Mouse (Mus musculus) E14TG2a.4 (cell line): ENCODE measurements at regions not wholly inside any gene's neighbourhood (a gene's known extent, or its start where the extent isn't known, plus 50 kb on each side); places are given as distances from the start of the nearest gene placed in this dataset.

Experiments
- H3K27me3 ChIP-seq: 2 replicates; pipeline ENCODE4 v1.6.1; 2014; ENCODE audit warnings: low read length, control low read depth; ENCODE audit not compliant: insufficient read depth
- H3K36me3 ChIP-seq: 2 replicates; pipeline ENCODE4 v1.6.1; 2014; ENCODE audit warnings: low read length, control low read depth; ENCODE audit not compliant: insufficient read depth
- H3K4me1 ChIP-seq: replicated peaks from 2 replicates; pipeline ENCODE4 v1.6.1; 2014; ENCODE audit warnings: low read depth, low read length, control low read depth
- H3K4me3 ChIP-seq: replicated peaks from 2 replicates; pipeline ENCODE4 v1.5.1; 2014; ENCODE audit warnings: mild to moderate bottlenecking, low read length
- H3K9me3 ChIP-seq: 2 replicates; pipeline ENCODE4 v1.6.1; 2014; ENCODE audit warnings: low read length, control low read depth
- CTCF ChIP-seq: conservative IDR thresholded peaks from 2 replicates; pipeline ENCODE4 v1.5.1; 2014; ENCODE audit warnings: low read length
- NANOG ChIP-seq: IDR thresholded peaks from 2 replicates; pipeline ENCODE4 v1.6.1; 2014; ENCODE audit warnings: borderline replicate concordance, low read length, mixed read lengths
- POU5F1 ChIP-seq: IDR thresholded peaks from 2 replicates; pipeline ENCODE4 v1.6.1; 2014; ENCODE audit warnings: low read length, borderline replicate concordance

DNA sequence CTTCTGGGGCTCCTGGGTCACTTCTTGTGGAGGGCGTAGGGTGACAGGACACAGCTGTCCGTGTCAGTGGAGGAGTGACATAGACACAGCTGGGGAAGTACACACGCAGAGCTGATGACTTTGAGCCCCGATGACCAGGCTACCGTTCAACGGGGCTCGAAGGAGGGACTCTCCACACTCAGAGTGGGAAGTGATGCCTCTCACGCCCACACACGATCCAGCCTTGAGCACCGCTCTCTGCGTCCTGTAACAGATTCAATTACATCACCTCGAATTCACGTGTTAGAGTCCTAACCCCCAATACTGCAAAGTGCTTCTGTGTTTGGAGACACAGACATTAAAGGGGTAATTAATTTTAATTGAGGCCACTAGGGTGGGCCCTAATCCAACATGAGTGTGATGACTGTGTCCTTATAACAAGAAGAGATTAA, 101.4 kb upstream of the Sdk2 start:
- Histone ChIP-seq H3K9me3 (no peaks in the 10 kb centered on the region), H3K27me3 (peaks cover 74% of the 10 kb centered on the region), H3K4me1 (peaks cover 10% of the 10 kb centered on the region), H3K36me3 (no peaks in the 10 kb centered on the region), H3K4me3 (no peak overlapping the region)
- TF ChIP-seq CTCF (no peak), NANOG (no peak), POU5F1 (no peak)

DNA sequence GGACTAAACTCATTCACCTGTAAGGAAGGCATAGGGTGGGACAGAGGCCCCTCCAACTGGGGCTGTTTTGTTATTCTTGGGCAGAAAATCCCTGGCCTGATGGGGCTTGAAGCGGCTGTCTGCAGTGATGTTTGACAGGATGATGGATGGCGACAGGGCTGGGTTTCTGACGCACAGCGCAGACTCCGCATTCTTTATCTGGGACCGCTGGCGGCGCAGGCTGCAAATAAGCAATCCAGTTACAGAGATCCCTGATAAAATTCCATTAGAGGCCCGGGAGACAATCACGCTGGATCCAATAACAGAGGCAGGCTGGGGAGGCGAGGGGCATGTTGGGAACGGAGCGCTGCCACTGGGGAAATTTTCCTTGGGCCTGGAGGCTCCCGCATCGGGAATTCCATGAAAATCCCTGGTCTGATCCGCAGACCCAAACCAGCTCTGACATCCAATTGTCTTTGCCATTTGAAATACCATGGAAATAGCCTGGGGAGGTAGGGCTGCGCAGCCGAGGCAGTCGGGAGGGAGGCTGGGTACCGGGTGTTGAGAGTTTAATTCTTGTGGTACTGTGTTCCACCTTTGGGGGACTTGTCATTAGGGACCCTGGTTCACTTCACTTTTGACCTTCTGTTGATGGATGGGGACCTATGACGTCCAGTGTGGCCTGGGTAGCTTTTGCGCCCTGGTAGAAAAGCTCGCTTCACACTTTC, 99.0 kb upstream of the Sdk2 start:
- no peaks in the 10 kb centered on the region for H3K9me3 ChIP-seq
- peaks cover 10% of the 10 kb centered on the region for H3K4me1 ChIP-seq
- H3K4me3 ChIP-seq = peak overlapping the region; percentile 17; the same call in 1 of the 2 replicates
- peaks cover 60% of the 10 kb centered on the region for H3K27me3 ChIP-seq
- TF ChIP-seq POU5F1 (no peak), CTCF (no peak)
- no peaks in the 10 kb centered on the region for H3K36me3 ChIP-seq

DNA sequence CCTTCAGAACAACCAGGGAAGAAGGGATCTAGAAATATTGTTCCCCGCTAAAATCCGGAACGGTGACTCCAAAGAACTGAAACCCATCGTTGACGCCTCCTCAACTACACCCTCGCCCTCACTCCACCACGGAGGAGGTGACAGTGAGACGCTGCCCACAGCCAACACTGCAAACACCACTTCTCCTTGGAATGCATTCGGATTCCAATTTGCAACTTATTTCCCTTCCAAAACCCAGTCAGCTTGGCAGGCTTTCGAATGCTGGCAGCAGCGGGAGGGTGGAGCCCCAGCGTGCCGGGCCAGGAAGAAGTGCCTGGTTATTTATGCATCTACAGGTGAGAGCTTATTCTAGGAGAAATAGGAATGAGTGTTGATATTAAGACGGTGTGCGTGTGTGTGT, 85.9 kb upstream of the Sdk2 start:
- Histone ChIP-seq H3K27me3 (peaks cover 22% of the 10 kb centered on the region; the same call in 1 of the 2 replicates), H3K4me1 (no peaks in the 10 kb centered on the region), H3K4me3 (no peak overlapping the region), H3K9me3 (no peaks in the 10 kb centered on the region), H3K36me3 (no peaks in the 10 kb centered on the region)
- no peak for TF ChIP-seq POU5F1
- TF ChIP-seq CTCF = no peak
- no peak for TF ChIP-seq NANOG

DNA sequence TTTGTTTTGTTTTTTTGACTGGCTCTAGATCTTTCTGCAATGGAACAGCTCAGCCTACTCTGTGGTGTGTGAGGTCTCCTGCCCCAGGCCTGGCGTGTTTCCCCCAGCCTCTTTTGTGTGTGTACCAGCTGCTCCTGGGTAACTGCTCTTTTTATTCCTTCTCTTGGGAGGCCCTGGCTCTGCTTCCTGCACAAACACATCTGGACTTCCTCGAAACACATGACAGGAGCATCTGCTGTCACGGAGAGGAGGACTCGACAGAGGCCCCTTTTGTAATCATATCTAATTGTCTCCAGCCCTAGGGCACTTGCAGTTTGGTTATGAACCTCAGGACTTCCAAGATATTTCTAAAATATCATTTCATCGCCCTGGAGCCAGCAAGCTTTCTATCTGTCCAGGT, 79.5 kb upstream of the Sdk2 start:
- H3K36me3 ChIP-seq = no peaks in the 10 kb centered on the region
- no peak for TF ChIP-seq CTCF
- no peak for TF ChIP-seq NANOG
- no peak for TF ChIP-seq POU5F1
- H3K4me1 ChIP-seq = no peaks in the 10 kb centered on the region
- no peak overlapping the region for H3K4me3 ChIP-seq
- no peaks in the 10 kb centered on the region for H3K9me3 ChIP-seq
- H3K27me3 ChIP-seq = peaks cover 10% of the 10 kb centered on the region; the same call in 1 of the 2 replicates

DNA sequence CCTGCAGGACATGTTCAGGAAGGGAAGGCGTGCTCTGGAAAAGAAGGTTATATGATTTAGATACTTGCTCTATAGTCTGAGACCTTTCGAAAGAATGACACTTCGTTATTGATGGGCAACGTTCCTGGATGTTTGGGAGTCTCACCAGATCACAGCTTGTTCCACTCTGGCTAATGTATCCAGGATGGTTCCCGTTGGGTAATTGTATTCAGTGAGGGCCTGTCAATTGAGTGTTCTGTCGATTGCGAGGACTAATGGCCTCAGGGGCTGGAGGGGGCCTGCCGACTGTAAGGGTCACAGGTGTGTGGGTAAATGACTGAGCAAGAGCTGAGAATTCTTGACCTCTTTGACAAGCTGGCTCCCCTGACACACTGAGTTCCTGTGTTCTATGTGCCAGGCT, 62.4 kb upstream of the Sdk2 start:
- Histone ChIP-seq H3K36me3 (no peaks in the 10 kb centered on the region), H3K4me1 (peaks cover 46% of the 10 kb centered on the region), H3K27me3 (peaks cover 73% of the 10 kb centered on the region), H3K4me3 (no peak overlapping the region), H3K9me3 (0 out of 2 replicates have a peak, but pooled peaks cover 5% of the 10 kb centered on the region)
- no peak for TF ChIP-seq POU5F1
- TF ChIP-seq NANOG = peak; percentile 97

DNA sequence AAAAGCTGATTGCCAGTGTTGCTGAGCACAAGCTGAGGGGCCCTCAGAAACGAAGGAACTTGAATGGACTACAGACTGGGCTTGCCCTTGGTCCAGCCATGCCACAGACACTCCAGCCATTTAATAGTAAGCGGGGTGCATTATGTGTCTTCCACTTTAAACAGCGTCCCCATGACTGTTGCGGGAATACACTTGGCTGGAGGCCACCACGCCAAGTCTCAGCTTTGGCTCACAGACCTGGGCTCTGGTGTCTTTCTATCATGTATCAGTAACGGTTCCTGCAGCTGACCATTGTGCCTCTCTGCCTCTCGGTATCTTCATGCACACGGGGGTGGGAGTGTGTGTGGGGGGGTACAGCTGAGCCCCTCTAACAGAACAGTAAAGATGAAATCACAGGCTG, 62.0 kb upstream of the Sdk2 start:
- TF ChIP-seq CTCF (no peak), POU5F1 (no peak), NANOG (no peak)
- Histone ChIP-seq H3K4me1 (peaks cover 46% of the 10 kb centered on the region), H3K36me3 (no peaks in the 10 kb centered on the region), H3K4me3 (0 out of 2 replicates have a peak overlapping the region, but pooled peaks have one; percentile 13), H3K9me3 (0 out of 2 replicates have a peak, but pooled peaks cover 5% of the 10 kb centered on the region), H3K27me3 (peaks cover 76% of the 10 kb centered on the region)

DNA sequence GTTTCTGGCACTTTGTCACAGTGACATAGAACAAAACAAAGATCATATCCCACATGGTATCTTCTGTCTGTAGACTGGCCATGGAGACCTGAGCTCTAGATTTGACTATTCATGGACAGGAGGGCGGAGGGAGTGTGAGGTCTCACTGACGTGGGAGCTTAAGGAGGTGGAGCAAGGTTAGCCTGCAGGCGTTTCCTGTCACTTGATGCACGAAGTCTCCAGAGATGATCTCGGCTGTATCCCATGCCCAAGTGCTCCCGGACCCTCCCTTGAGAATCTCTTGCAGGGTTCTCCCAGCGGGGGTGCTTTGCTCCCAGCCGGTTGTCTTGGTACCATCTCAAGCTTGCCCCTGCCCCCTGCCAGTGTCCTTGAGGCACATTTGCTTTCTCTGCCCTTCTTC, 60.6 kb upstream of the Sdk2 start:
- 0 out of 2 replicates have a peak, but pooled peaks cover 4% of the 10 kb centered on the region for H3K9me3 ChIP-seq
- no peaks in the 10 kb centered on the region for H3K36me3 ChIP-seq
- TF ChIP-seq NANOG (no peak), POU5F1 (no peak), CTCF (no peak)
- peaks cover 77% of the 10 kb centered on the region for H3K27me3 ChIP-seq
- peaks cover 46% of the 10 kb centered on the region for H3K4me1 ChIP-seq
- no peak overlapping the region for H3K4me3 ChIP-seq

DNA sequence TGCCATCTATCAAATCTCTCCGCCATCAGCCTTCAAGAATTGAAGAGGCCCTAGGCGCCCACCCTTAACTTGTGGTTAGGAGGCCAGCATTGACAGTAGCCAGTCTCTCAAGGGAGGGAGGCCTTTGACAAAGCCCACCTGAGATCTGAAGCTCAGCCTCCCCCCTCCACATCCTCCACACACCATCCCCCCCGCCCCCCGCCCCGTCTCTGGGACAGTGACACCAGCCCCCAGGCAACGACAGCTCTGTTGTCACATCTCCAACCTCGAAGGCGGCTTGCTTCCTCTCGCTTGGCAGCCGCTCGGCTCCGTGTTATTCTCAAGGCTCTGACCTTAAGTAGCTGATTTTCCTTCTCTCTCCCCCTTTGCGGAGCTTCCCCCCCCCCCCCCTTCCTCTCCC, 55.3 kb upstream of the Sdk2 start:
- H3K4me1 ChIP-seq = peaks cover 11% of the 10 kb centered on the region
- H3K4me3 ChIP-seq = no peak overlapping the region
- TF ChIP-seq CTCF (no peak), NANOG (no peak), POU5F1 (no peak)
- no peaks in the 10 kb centered on the region for H3K36me3 ChIP-seq
- H3K27me3 ChIP-seq = peaks cover 52% of the 10 kb centered on the region
- no peaks in the 10 kb centered on the region for H3K9me3 ChIP-seq

DNA sequence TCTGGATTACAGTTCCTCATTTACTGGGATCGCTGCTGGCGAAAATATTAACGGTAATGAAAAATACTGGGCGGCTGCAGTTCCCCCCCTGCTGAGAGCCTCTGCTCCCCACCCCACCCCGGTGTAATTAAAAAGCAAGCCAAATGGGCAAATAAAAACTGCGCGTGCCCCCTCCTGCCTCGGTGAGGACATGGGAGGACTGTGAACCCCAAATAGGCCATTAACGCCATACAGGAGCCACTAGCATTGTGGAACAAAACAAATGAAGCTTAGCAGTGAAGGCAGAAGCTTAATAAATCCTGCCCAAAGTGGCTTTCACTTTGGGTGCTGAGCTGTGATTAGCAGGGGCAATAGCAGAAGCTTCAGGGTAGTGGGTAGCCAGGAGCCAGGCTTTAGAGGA, 52.3 kb upstream of the Sdk2 start:
- TF ChIP-seq POU5F1 = no peak
- TF ChIP-seq CTCF = no peak
- no peak for TF ChIP-seq NANOG
- Histone ChIP-seq H3K9me3 (no peaks in the 10 kb centered on the region), H3K4me3 (no peak overlapping the region), H3K4me1 (no peaks in the 10 kb centered on the region), H3K27me3 (peaks cover 30% of the 10 kb centered on the region), H3K36me3 (no peaks in the 10 kb centered on the region)
